Comparison of ENCODE assay signal across 8 mouse cellular contexts in genomic region chr11:60108631-60109172, GRCm38 (mm10). TPM values are rescaled to one million over a fixed set of nuclear protein-coding genes. Genes with fewer than 3 reads are reported as not detected.
A peak's percentile ranks its signal among the peaks of the same experiment; 100 is the strongest.
DNase-seq lines count a peak whose midpoint lies in the region.

No protein-coding gene starts in this region.

- DNase-seq in adrenal gland, adult (ENCODE audit: inconsistent age in 2 of 2, low spot score in 1 of 2) = peak; percentile 78 to 91
- DNase-seq in adrenal gland, postnatal 4 days (ENCODE audit: low spot score in 2 of 2) = no peak
- DNase-seq in ovary, adult 18-20 months (ENCODE audit: low spot score) = peak; percentile 40
- no peak for DNase-seq in ovary, postnatal 14 days (ENCODE audit: low spot score)
- peak; percentile 59 for DNase-seq in kidney, adult 11 months
- DNase-seq in lung, postnatal 4 days = peak; percentile 54 to 77
- DNase-seq in c-Kit-positive CD71-positive TER-119-positive erythroid progenitor cells, embryonic 14.5 days (ENCODE audit: low spot score) = no peak
- DNase-seq in cerebellum, postnatal 4 days (ENCODE audit: low spot score in 2 of 2) = no peak

RNA-seq across cellular contexts. Expression of gene Rai1, which starts 3.9 kb away (rescaled TPM):
- total RNA-seq in adrenal gland, postnatal 4 days (2021) = 10 to 100 TPM; 61.4 to 69.8 TPM

Comparison
In these comparisons a context has a peak if more than half of its experiments do, and no peak if none do; other contexts are left out.
1. DNase-seq: peak in adrenal gland, adult (2 of 2), ovary, adult 18-20 months (single experiment), kidney, adult 11 months (single experiment) and lung, postnatal 4 days (2 of 2); none in adrenal gland, postnatal 4 days (0 of 2), ovary, postnatal 14 days (single experiment), c-Kit-positive CD71-positive TER-119-positive erythroid progenitor cells, embryonic 14.5 days (single experiment) and cerebellum, postnatal 4 days (0 of 2).